Mouse (Mus musculus) neural tube, embryonic 14.5 days (tissue): ENCODE measurements around the gene Fry. TPM values are rescaled to one million over a fixed set of nuclear protein-coding genes. Genes with fewer than 3 reads are reported as not detected.
A peak's percentile ranks its signal among the peaks of the same experiment; 100 is the strongest.

Source experiments
- ATAC-seq: fragments of 200-750 bp; cut with Nextera tagmentation; 2 replicates; pipeline ENCODE4 v1.8.0; 2017; ENCODE audit warnings: low read depth, mild to moderate bottlenecking, moderate TSS enrichment, moderate library complexity
- H3K27ac ChIP-seq: fragments of 300-500 bp; sonication (generic); 2 replicates; pipeline ENCODE4 v1.5.1; 2014; ENCODE audit warnings: low read depth, mild to moderate bottlenecking, control low read depth, low read length, moderate library complexity, mixed read lengths
- H3K27me3 ChIP-seq: fragments of 300-500 bp; sonication (generic); 2 replicates; pipeline ENCODE4 v1.6.1; 2014; ENCODE audit warnings: low read length; ENCODE audit not compliant: control insufficient read depth, insufficient read depth
- H3K36me3 ChIP-seq: fragments of 300-500 bp; sonication (generic); 2 replicates; pipeline ENCODE4 v1.6.1; 2014; ENCODE audit warnings: low read length, mixed read lengths; ENCODE audit not compliant: control insufficient read depth, insufficient read depth
- H3K4me1 ChIP-seq: fragments of 300-500 bp; sonication (generic); 2 replicates; pipeline ENCODE4 v1.6.1; 2014; ENCODE audit warnings: low read length; ENCODE audit not compliant: control insufficient read depth, insufficient read depth
- H3K4me2 ChIP-seq: fragments of 300-500 bp; sonication (generic); 2 replicates; pipeline ENCODE4 v1.6.1; 2014; ENCODE audit warnings: mild to moderate bottlenecking, low read depth, low read length, control low read depth
- H3K4me3 ChIP-seq: fragments of 300-500 bp; sonication (generic); 2 replicates; pipeline ENCODE4 v1.5.1; 2014; ENCODE audit warnings: low read depth, low read length, control low read depth, mixed read lengths
- H3K9ac ChIP-seq: fragments of 300-500 bp; sonication (generic); replicated peaks from 2 replicates; pipeline ENCODE4 v1.6.1; 2014; ENCODE audit warnings: low read depth, mild to moderate bottlenecking, control low read depth, low read length, mixed read lengths
- H3K9me3 ChIP-seq: fragments of 300-500 bp; sonication (generic); 2 replicates; pipeline ENCODE4 v1.6.1; 2016; ENCODE audit warnings: low read length; ENCODE audit not compliant: control insufficient read depth
- WGBS: fragments of 180-500 bp; shearing (Covaris S2); extraction: QIAGEN DNeasy Blood & Tissue Kit; methylation state at CpG from one replicate; pipeline ENCODE4 v1.1.7; 2014; 5-methylcytosine and 5-hydroxymethylcytosine counted together
- polyA plus RNA-seq: library from polyadenylated mRNA; unstranded; fragments of >200 nt; fragmentation: Nextera tagmentation; extraction: Ambion mirVana; gene quantifications from 2 replicates; pipeline ENCODE4 v1.2.1, GENCODE M21; 2014

Fry gene
- polyA plus RNA-seq, 1 experiment from 2014 or later, result 85.1 TPM

GRCm38 (mm10) chr5:150235931-150236330, 117.5 kb downstream of the Fry start:
- Histone ChIP-seq H3K36me3 (no peaks in the 10 kb centered on the region), H3K27ac (no peak overlapping the region), H3K27me3 (no peaks in the 10 kb centered on the region), H3K9ac (no peak overlapping the region), H3K4me2 (no peak overlapping the region), H3K4me3 (no peak overlapping the region), H3K4me1 (no peaks in the 10 kb centered on the region), H3K9me3 (no peaks in the 10 kb centered on the region)
- ATAC-seq, result no peak
- 93% methylated on average over 5 of the region's 5 CpGs for WGBS

DNA sequence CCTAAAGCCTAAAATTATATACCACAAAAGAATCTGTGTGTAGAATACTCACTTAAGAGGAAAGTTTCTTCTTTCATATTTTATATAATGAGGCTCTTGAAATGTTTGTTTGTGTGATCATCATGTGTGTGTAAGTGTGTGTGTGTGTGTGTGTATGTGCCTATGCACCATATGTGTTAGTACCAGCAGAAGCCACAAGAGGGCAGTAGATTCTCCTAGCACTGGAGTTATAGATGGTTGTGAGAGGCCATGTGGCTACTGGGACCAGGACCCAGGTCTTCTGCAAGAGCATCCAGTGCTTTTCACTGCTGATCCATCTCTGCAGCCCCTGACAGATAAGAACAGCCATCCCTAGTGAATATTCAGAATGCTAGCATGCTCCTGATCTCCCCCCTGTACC, 118.2 kb downstream of the Fry start:
- Histone ChIP-seq H3K27me3 (no peaks in the 10 kb centered on the region), H3K9me3 (no peaks in the 10 kb centered on the region), H3K27ac (no peak overlapping the region), H3K4me3 (no peak overlapping the region), H3K36me3 (no peaks in the 10 kb centered on the region), H3K4me1 (no peaks in the 10 kb centered on the region), H3K9ac (no peak overlapping the region), H3K4me2 (no peak overlapping the region)
- no peak for ATAC-seq

DNA sequence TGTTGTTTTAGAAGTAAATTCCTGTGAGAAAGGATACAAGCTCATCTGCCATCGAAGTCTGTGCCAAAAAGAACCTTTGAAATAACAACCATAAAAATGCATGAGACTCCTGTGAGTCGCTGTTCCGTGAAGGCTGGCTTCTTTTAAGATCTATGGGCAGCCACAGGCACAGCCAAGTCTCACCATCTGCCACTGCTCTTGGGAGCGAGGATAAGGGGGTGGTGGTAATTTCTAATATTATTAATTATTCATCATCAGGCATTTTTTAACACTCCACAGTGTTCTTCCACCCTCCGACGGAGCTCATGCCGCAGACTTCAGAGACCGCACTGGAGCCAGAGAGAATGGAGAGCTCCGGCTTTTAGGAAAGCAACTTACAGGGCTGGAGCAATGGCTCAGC, 123.2 kb downstream of the Fry start:
- Histone ChIP-seq H3K27me3 (no peaks in the 10 kb centered on the region), H3K9ac (no peak overlapping the region), H3K36me3 (no peaks in the 10 kb centered on the region), H3K4me1 (no peaks in the 10 kb centered on the region), H3K27ac (no peak overlapping the region), H3K9me3 (no peaks in the 10 kb centered on the region), H3K4me2 (no peak overlapping the region), H3K4me3 (no peak overlapping the region)
- peak; percentile 28; the same call in 1 of the 2 replicates for ATAC-seq
- WGBS, result 57% methylated on average over 9 of the region's 9 CpGs

GRCm38 (mm10) chr5:150246737-150247136, 128.3 kb downstream of the Fry start:
- Histone ChIP-seq H3K4me2 (no peak overlapping the region), H3K4me3 (no peak overlapping the region), H3K9ac (no peak overlapping the region), H3K9me3 (no peaks in the 10 kb centered on the region), H3K27ac (no peak overlapping the region), H3K4me1 (no peaks in the 10 kb centered on the region), H3K27me3 (no peaks in the 10 kb centered on the region), H3K36me3 (no peaks in the 10 kb centered on the region)
- ATAC-seq, result no peak
- 71% methylated on average over 3 of the region's 3 CpGs for WGBS

GRCm38 (mm10) chr5:150257764-150258163, 139.3 kb downstream of the Fry start:
- no peaks in the 10 kb centered on the region for H3K36me3 ChIP-seq
- H3K4me1 ChIP-seq, result peaks cover 20% of the 10 kb centered on the region
- H3K4me2 ChIP-seq, result peak overlapping the region; percentile 68; the same call in 1 of the 2 replicates
- no peaks in the 10 kb centered on the region for H3K9me3 ChIP-seq
- H3K9ac ChIP-seq, result no peak overlapping the region
- no peak for ATAC-seq
- 82% methylated on average over 7 of the region's 7 CpGs for WGBS
- no peak overlapping the region for H3K27ac ChIP-seq
- H3K4me3 ChIP-seq, result no peak overlapping the region
- no peaks in the 10 kb centered on the region for H3K27me3 ChIP-seq

- H3K9ac ChIP-seq, result peak overlapping the region; percentile 76
- WGBS, result 1% methylated on average over 27 of the region's 29 CpGs
- ATAC-seq, result peak; percentile 92
- peak overlapping the region; percentile 95 for H3K27ac ChIP-seq
- H3K4me3 ChIP-seq, result peak overlapping the region; percentile 51
- peaks cover 24% of the 10 kb centered on the region for H3K4me1 ChIP-seq
- no peaks in the 10 kb centered on the region for H3K27me3 ChIP-seq
- no peaks in the 10 kb centered on the region for H3K36me3 ChIP-seq
- no peaks in the 10 kb centered on the region for H3K9me3 ChIP-seq
- H3K4me2 ChIP-seq, result peak overlapping the region; percentile 68
Measured at GRCm38 (mm10) chr5:150259191-150260053, 141.0 kb downstream of the Fry start.

DNA sequence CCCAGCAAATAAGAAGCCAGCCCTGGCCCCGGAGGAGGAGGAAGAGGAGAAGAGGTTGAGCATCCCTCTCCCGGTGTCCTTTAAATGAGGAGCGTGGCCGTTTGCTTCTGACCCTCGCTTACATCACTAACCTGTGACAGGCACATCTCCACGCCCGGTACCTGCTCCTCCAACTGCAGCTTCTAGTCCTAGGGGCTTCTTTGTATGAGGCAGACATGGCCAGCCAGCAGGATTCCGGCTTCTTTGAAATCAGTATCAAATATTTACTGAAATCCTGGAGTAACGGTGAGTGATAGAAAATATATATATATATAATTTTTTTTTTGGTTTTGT, 141.6 kb downstream of the Fry start:
- peak; percentile 62; the same call in 1 of the 2 replicates for ATAC-seq
- H3K9me3 ChIP-seq, result no peaks in the 10 kb centered on the region
- H3K4me2 ChIP-seq, result peak overlapping the region; percentile 68
- no peaks in the 10 kb centered on the region for H3K27me3 ChIP-seq
- peak overlapping the region; percentile 51 for H3K4me3 ChIP-seq
- WGBS, result 29% methylated on average over 9 of the region's 9 CpGs
- peak overlapping the region; percentile 95 for H3K27ac ChIP-seq
- peaks cover 24% of the 10 kb centered on the region for H3K4me1 ChIP-seq
- no peaks in the 10 kb centered on the region for H3K36me3 ChIP-seq
- H3K9ac ChIP-seq, result peak overlapping the region; percentile 76

GRCm38 (mm10) chr5:150261361-150261760, 142.9 kb downstream of the Fry start:
- no peak for ATAC-seq
- peak overlapping the region; percentile 68 for H3K4me2 ChIP-seq
- H3K4me3 ChIP-seq, result peak overlapping the region; percentile 51
- H3K4me1 ChIP-seq, result peaks cover 24% of the 10 kb centered on the region
- 22% methylated on average over 4 of the region's 4 CpGs for WGBS
- no peak overlapping the region; the same call in 1 of the 2 replicates for H3K27ac ChIP-seq
- H3K9ac ChIP-seq, result peak overlapping the region; percentile 76
- H3K9me3 ChIP-seq, result no peaks in the 10 kb centered on the region
- no peaks in the 10 kb centered on the region for H3K36me3 ChIP-seq
- H3K27me3 ChIP-seq, result no peaks in the 10 kb centered on the region

GRCm38 (mm10) chr5:150262046-150262716, 143.7 kb downstream of the Fry start:
- peaks cover 24% of the 10 kb centered on the region for H3K4me1 ChIP-seq
- WGBS, result 56% methylated on average over 16 of the region's 16 CpGs

More at GRCm38 (mm10) chr5:150262046-150262716, 143.7 kb downstream of the Fry start:
- Histone ChIP-seq H3K36me3 (no peaks in the 10 kb centered on the region), H3K27me3 (no peaks in the 10 kb centered on the region), H3K4me2 (peak overlapping the region; percentile 68), H3K9me3 (no peaks in the 10 kb centered on the region), H3K9ac (peak overlapping the region; percentile 76), H3K4me3 (peak overlapping the region; percentile 51), H3K27ac (no peak overlapping the region)
- ATAC-seq, result no peak
